Mouse (Mus musculus) G1E (cell line): ENCODE measurements around the gene Xylb.

ENCODE experiments used
- CTCF ChIP-seq: IDR thresholded peaks from 2 replicates; pipeline ENCODE4 v1.5.1; 2012; ENCODE audit warnings: low read depth, low read length, inconsistent platforms, mixed read lengths
- GATA1 ChIP-seq: IDR thresholded peaks from 2 replicates; pipeline ENCODE4 v1.6.1; 2012; ENCODE audit warnings: borderline replicate concordance, low read length, inconsistent platforms, mixed read lengths
- POLR2AphosphoS5 ChIP-seq: IDR thresholded peaks from 2 replicates; pipeline ENCODE4 v1.6.1; 2012; ENCODE audit warnings: low read depth, low read length, inconsistent platforms; ENCODE audit not compliant: insufficient replicate concordance
- TAL1 ChIP-seq: conservative IDR thresholded peaks from 2 replicates; pipeline ENCODE4 v1.6.1; 2012; ENCODE audit warnings: low read depth, low read length, inconsistent platforms, mixed read lengths

- TF ChIP-seq CTCF: peak; percentile 58; the same call in 1 of the 2 replicates
- no peak for TF ChIP-seq GATA1
- no peak for TF ChIP-seq TAL1
- TF ChIP-seq POLR2AphosphoS5: no peak
Measured at GRCm38 (mm10) chr9:119430311-119430710, 73.1 kb downstream of the Xylb start.
